Mouse (Mus musculus): ENCODE measurements around the gene Casq2.

- TF ChIP-seq CTCF (IDR thresholded peaks at IDR 0.05; ENCODE audit: control insufficient read depth, insufficient read depth, insufficient read length) (no peak), MAX (IDR thresholded peaks at IDR 0.05) (no peak), USF1 (IDR thresholded peaks at IDR 0.05; ENCODE audit: low read depth) (no peak), MYOG (IDR thresholded peaks at IDR 0.05; ENCODE audit: control insufficient read depth, extremely low read depth, insufficient read length) (no peak), CEBPB (IDR thresholded peaks at IDR 0.05; ENCODE audit: low read depth) (no peak)
These were observed 13.6 kb downstream of the Casq2 start for GRCm38 (mm10) chr3:102099793-102100192.

Data from C2C12 (cell line).